Mouse (Mus musculus) G1E (cell line): ENCODE measurements around the gene Spsb3. TPM values are rescaled to one million over a fixed set of nuclear protein-coding genes. Genes with fewer than 3 reads are reported as not detected.

Experiments
- ATAC-seq: 2 replicates; pipeline ENCODE4 v1.8.0; 2016; ENCODE audit warnings: mild to moderate bottlenecking; ENCODE audit not compliant: insufficient number of reproducible peaks, poor library complexity, low FRiP score, severe bottlenecking; ENCODE audit errors: extremely low read depth
- DNase-seq: peaks from one replicate; pipeline ENCODE4 v3.0.0; 2012; ENCODE audit warnings: low spot score
- H3K27me3 ChIP-seq: 2 replicates; pipeline ENCODE4 v1.6.1; 2012; ENCODE audit warnings: mild to moderate bottlenecking, low read length, inconsistent platforms; ENCODE audit not compliant: insufficient read depth
- H3K36me3 ChIP-seq: replicated peaks from 2 replicates; pipeline ENCODE3; 2012; ENCODE audit warnings: mild to moderate bottlenecking, inconsistent platforms
- H3K4me1 ChIP-seq: 2 replicates; pipeline ENCODE4 v1.6.1; 2012; ENCODE audit warnings: low read depth, low read length, inconsistent platforms, mixed read lengths; ENCODE audit not compliant: insufficient read depth
- H3K4me3 ChIP-seq: 2 replicates; pipeline ENCODE4 v1.5.1; 2012; ENCODE audit warnings: low read depth, mild to moderate bottlenecking, inconsistent platforms, low read length, moderate library complexity, mixed read lengths
- H3K9me3 ChIP-seq: replicated peaks from 2 replicates; pipeline ENCODE4 v1.6.1; 2012; ENCODE audit warnings: inconsistent platforms
- CTCF ChIP-seq: IDR thresholded peaks from 2 replicates; pipeline ENCODE4 v1.5.1; 2012; ENCODE audit warnings: low read depth, low read length, inconsistent platforms, mixed read lengths
- GATA1 ChIP-seq: IDR thresholded peaks from 2 replicates; pipeline ENCODE4 v1.6.1; 2012; ENCODE audit warnings: borderline replicate concordance, low read length, inconsistent platforms, mixed read lengths
- GATA2 ChIP-seq: IDR thresholded peaks from 2 replicates; pipeline ENCODE4 v1.6.1; 2012; ENCODE audit warnings: low read depth, low read length, inconsistent platforms, borderline replicate concordance
- POLR2AphosphoS5 ChIP-seq: IDR thresholded peaks from 2 replicates; pipeline ENCODE4 v1.6.1; 2012; ENCODE audit warnings: low read depth, low read length, inconsistent platforms; ENCODE audit not compliant: insufficient replicate concordance
- TAL1 ChIP-seq: conservative IDR thresholded peaks from 2 replicates; pipeline ENCODE4 v1.6.1; 2012; ENCODE audit warnings: low read depth, low read length, inconsistent platforms, mixed read lengths
- polyA plus RNA-seq: library from polyadenylated mRNA; stranded (reverse); fragments of >175 nt; gene quantifications from 2 replicates; pipeline ENCODE4 v1.2.3, GENCODE M21; 2012
- total RNA-seq, 2 experiments: library from RNA; stranded (forward) in 1 of 2; stranded (reverse) in 1 of 2; fragments of 200-1000 nt in 1 of 2; fragments of >200 nt in 1 of 2; fragmentation: Nextera tagmentation in 1 of 2; gene quantifications; 2 replicates each; pipeline ENCODE4 v1.2.3; 2014 to 2017

The Spsb3 gene
- total and polyA plus RNA-seq, 3 experiments: 12.8 to 35.1 (median 15.9) TPM

GRCm38 (mm10) chr17:24887291-24888080, 1.0 kb downstream of the Spsb3 start:
- Histone ChIP-seq H3K36me3 (peaks cover 77% of the 10 kb centered on the region), H3K27me3 (no peaks in the 10 kb centered on the region), H3K4me3 (peak overlapping the region; percentile 95), H3K9me3 (no peaks in the 10 kb centered on the region), H3K4me1 (peaks cover 74% of the 10 kb centered on the region)
- no peak for ATAC-seq
- no peak for TF ChIP-seq GATA2
- TF ChIP-seq POLR2AphosphoS5: no peak
- DNase-seq: peak; percentile 42

- TF ChIP-seq GATA1: no peak
- peak; percentile 78; the same call in 1 of the 2 replicates for TF ChIP-seq POLR2AphosphoS5
- TF ChIP-seq GATA2: no peak
- TF ChIP-seq CTCF: no peak
- TF ChIP-seq TAL1: no peak
- no peak overlapping the region for H3K4me3 ChIP-seq
- H3K36me3 ChIP-seq: peaks cover 77% of the 10 kb centered on the region
- H3K27me3 ChIP-seq: no peaks in the 10 kb centered on the region
- no peak for ATAC-seq
- no peak for DNase-seq
- H3K9me3 ChIP-seq: no peaks in the 10 kb centered on the region
- H3K4me1 ChIP-seq: peaks cover 74% of the 10 kb centered on the region
Observed at GRCm38 (mm10) chr17:24888862-24889261, 2.4 kb downstream of the Spsb3 start.

- Histone ChIP-seq H3K36me3 (peaks cover 68% of the 10 kb centered on the region), H3K4me3 (peak overlapping the region; percentile 4; the same call in 1 of the 2 replicates), H3K27me3 (no peaks in the 10 kb centered on the region), H3K9me3 (no peaks in the 10 kb centered on the region), H3K4me1 (peaks cover 67% of the 10 kb centered on the region)
- DNase-seq (no peak), ATAC-seq (no peak)
- TF ChIP-seq POLR2AphosphoS5 (no peak), GATA1 (no peak), CTCF (no peak), TAL1 (no peak), GATA2 (no peak)
Observed at GRCm38 (mm10) chr17:24890151-24891092, 4.0 kb downstream of the Spsb3 start.

- DNase-seq (no peak), ATAC-seq (no peak)
- peaks cover 71% of the 10 kb centered on the region for H3K4me1 ChIP-seq
Observed at GRCm38 (mm10) chr17:24891321-24891720, 4.9 kb downstream of the Spsb3 start.

GRCm38 (mm10) chr17:24892785-24893184, 6.3 kb downstream of the Spsb3 start:
- H3K9me3 ChIP-seq: no peaks in the 10 kb centered on the region
- no peak for TF ChIP-seq GATA1
- TF ChIP-seq TAL1: no peak
- TF ChIP-seq CTCF: no peak
- TF ChIP-seq GATA2: no peak
- TF ChIP-seq POLR2AphosphoS5: no peak
- peaks cover 76% of the 10 kb centered on the region for H3K4me1 ChIP-seq
- ATAC-seq: no peak
- H3K36me3 ChIP-seq: peaks cover 83% of the 10 kb centered on the region
- no peaks in the 10 kb centered on the region for H3K27me3 ChIP-seq
- H3K4me3 ChIP-seq: peak overlapping the region; percentile 45; the same call in 1 of the 2 replicates
- DNase-seq: no peak

More at GRCm38 (mm10) chr17:24891321-24891720, 4.9 kb downstream of the Spsb3 start:
- TF ChIP-seq TAL1 (no peak), CTCF (no peak), GATA1 (no peak), GATA2 (no peak), POLR2AphosphoS5 (no peak)
- no peak overlapping the region; the same call in 1 of the 2 replicates for H3K4me3 ChIP-seq
- no peaks in the 10 kb centered on the region for H3K9me3 ChIP-seq
- peaks cover 74% of the 10 kb centered on the region for H3K36me3 ChIP-seq
- no peaks in the 10 kb centered on the region for H3K27me3 ChIP-seq

GRCm38 (mm10) chr17:24893276-24893675, 6.8 kb downstream of the Spsb3 start:
- Histone ChIP-seq H3K9me3 (no peaks in the 10 kb centered on the region), H3K36me3 (peaks cover 84% of the 10 kb centered on the region), H3K4me1 (peaks cover 77% of the 10 kb centered on the region), H3K27me3 (no peaks in the 10 kb centered on the region), H3K4me3 (peak overlapping the region; percentile 92; the same call in 1 of the 2 replicates)
- TF ChIP-seq GATA1 (no peak), CTCF (no peak), POLR2AphosphoS5 (no peak), TAL1 (no peak), GATA2 (no peak)
- DNase-seq (no peak), ATAC-seq (no peak)
